Mouse (Mus musculus): Measurements from ENCODE around the gene Trim8. TPM values are rescaled to one million over a fixed set of nuclear protein-coding genes. Genes with fewer than 3 reads are reported as not detected.

Trim8 gene
- polyA plus RNA-seq, 1 experiment, result 42.3 TPM

DNA sequence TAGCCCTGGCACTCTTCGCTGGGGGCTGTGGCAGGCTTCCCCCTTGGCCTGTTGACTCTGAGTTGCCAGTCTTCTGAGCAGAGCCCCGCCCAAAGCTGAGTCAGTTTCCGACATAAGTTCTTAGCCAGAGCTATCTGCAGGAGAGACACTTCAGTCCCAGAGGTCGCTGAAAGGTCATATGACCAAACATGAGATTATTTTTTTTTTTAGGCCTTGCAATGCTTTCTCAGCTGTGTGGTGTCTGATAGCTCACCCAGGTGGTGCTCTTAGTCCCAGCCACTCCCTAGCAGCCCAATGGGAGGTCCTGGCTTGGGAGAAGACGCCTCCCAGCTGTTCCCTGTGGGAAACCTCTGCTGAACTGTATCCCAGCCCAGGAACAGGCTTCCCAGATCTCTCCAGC, 22.7 kb upstream of the Trim8 start:
- no peaks in the 10 kb centered on the region for H3K79me2 ChIP-seq (ENCODE audit: control insufficient read depth, insufficient read depth)
- no peak for TF ChIP-seq POLR2A (IDR thresholded peaks at IDR 0.05; ENCODE audit: insufficient read length, low read depth)
- TF ChIP-seq MYOD1 (IDR thresholded peaks at IDR 0.05; ENCODE audit: control insufficient read depth in 1 of 3, insufficient read length in 2 of 3, low read depth in 2 of 3), result peak; percentile 73 to 91 (median 86)
- peak; percentile 85 for TF ChIP-seq USF1 (IDR thresholded peaks at IDR 0.05; ENCODE audit: low read depth)
- TF ChIP-seq MAX (IDR thresholded peaks at IDR 0.05; ENCODE audit: low read depth), result no peak
- TF ChIP-seq TCF12 (IDR thresholded peaks at IDR 0.05; ENCODE audit: insufficient read depth, poor library complexity, severe bottlenecking), result peak; percentile 89
- TF ChIP-seq TCF3 (IDR thresholded peaks at IDR 0.05; ENCODE audit: insufficient read length, low read depth), result peak; percentile 54
- peak; percentile 77 to 96 (median 95) for TF ChIP-seq MYOG (IDR thresholded peaks at IDR 0.05; ENCODE audit: control insufficient read depth in 1 of 3, insufficient read depth in 1 of 3, insufficient read length in 2 of 3, low read depth in 2 of 3)
- peak overlapping the region; percentile 94 for H3K4me2 ChIP-seq (ENCODE audit: low read depth)
- no peaks in the 10 kb centered on the region for H3K27me3 ChIP-seq (ENCODE audit: control insufficient read depth, insufficient read depth, insufficient read length)
- peak overlapping the region; percentile 2 for H3ac ChIP-seq (ENCODE audit: control insufficient read depth, insufficient read length)
- peaks cover 9% of the 10 kb centered on the region for H3K36me3 ChIP-seq (ENCODE audit: control insufficient read depth, insufficient read depth)
- H3K4me3 ChIP-seq, result peak overlapping the region; percentile 23

DNA sequence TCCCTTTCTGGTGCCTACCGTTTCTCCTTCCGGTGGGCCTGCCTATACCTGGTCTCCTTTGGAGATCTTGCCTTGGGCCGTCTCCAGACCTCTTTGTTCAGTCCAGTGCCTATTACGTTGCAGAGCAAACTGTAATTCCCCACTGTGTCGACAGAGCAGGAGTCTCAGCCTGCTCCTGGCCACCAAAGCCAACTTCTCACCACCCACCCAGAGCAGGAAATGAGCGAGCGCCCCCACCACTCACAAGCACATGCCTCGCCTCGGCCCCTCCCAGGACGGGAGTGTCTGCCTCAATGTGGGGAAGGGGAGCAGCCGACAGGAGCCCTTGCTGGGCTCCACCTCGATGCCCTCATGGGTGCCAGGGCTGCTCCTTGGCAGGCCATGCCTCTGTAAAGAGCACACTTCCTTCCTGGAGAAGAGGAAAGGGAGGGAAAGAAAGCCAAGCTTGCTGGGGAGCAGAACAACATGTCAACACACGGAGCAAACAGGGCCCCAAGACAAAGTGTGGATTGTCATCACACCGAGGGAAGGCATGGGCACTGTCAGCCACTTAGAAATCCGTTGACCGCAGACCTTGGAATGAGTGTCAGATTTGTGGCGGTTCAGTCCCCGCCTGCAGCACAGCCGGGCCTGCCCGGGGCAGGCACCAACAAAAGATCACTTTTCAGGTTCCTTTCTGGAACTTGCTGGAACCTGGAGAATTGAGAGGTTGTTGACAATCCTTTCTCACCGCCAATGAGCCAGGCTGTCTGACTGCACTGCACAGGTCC, 22.0 kb upstream of the Trim8 start:
- peaks cover 9% of the 10 kb centered on the region for H3K36me3 ChIP-seq (ENCODE audit: control insufficient read depth, insufficient read depth)

DNA sequence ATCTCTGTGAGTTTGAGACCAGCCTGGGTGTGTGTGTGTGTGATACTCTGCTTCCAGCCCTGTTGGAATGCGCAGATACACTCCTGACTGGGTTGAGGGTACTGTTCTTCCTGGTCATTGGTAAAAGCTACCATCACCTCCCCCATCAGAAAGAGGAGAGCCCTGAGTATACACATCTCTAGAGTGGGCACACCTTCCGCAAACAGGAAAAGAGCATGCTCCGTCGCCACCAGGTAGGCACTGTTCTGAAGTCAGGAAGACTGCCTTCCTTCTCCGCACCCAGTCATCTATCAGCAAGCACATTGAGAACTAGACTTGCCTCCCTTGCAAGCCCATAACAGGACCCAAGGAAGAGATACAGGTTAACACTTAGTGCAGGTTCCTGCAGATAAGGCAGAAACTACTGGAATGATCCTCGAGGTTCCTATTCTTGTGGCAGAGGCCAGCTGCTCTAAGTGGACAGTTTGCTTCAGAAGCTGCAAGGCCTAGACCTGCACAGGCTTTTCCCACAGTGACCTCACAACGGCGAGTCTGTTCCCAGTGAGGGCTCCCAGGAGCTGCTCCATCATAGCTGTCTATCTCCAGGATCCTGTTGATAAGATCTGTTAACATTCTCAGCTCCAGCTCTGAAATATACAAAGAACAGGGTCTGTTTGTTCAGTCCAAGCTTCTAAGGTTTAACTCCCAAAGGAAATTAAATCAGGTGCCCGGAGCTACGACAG, 20.7 kb upstream of the Trim8 start:
- H3ac ChIP-seq (ENCODE audit: control insufficient read depth, insufficient read length), result no peak overlapping the region
- no peaks in the 10 kb centered on the region for H3K36me3 ChIP-seq (ENCODE audit: control insufficient read depth, insufficient read depth)
- H3K79me2 ChIP-seq (ENCODE audit: control insufficient read depth, insufficient read depth), result no peaks in the 10 kb centered on the region
- no peak overlapping the region for H3K4me2 ChIP-seq (ENCODE audit: low read depth)
- TF ChIP-seq USF1 (IDR thresholded peaks at IDR 0.05; ENCODE audit: low read depth) (no peak), TCF3 (IDR thresholded peaks at IDR 0.05; ENCODE audit: insufficient read length, low read depth) (no peak), CEBPB (IDR thresholded peaks at IDR 0.05; ENCODE audit: insufficient read depth, poor library complexity, severe bottlenecking) (no peak)
- no peak overlapping the region for H3K4me3 ChIP-seq
- no peaks in the 10 kb centered on the region for H3K27me3 ChIP-seq (ENCODE audit: control insufficient read depth, insufficient read depth, insufficient read length)

More for the DNA sequence above, 22.0 kb upstream of the Trim8 start:
- Histone ChIP-seq H3ac (ENCODE audit: control insufficient read depth, insufficient read length) (peak overlapping the region; percentile 2), H3K4me3 (peak overlapping the region; percentile 23), H3K4me2 (ENCODE audit: low read depth) (peak overlapping the region; percentile 73), H3K27me3 (ENCODE audit: control insufficient read depth, insufficient read depth, insufficient read length) (no peaks in the 10 kb centered on the region), H3K79me2 (ENCODE audit: control insufficient read depth, insufficient read depth) (no peaks in the 10 kb centered on the region)
- TF ChIP-seq USF1 (IDR thresholded peaks at IDR 0.05; ENCODE audit: low read depth) (no peak), MYOD1 (IDR thresholded peaks at IDR 0.05; ENCODE audit: control insufficient read depth in 1 of 3, insufficient read length in 2 of 3, low read depth in 2 of 3) (peak in 1 of 3 experiments; percentile 43), REST (IDR thresholded peaks at IDR 0.05; ENCODE audit: insufficient read depth, insufficient read length) (no peak), POLR2A (IDR thresholded peaks at IDR 0.05; ENCODE audit: insufficient read length, low read depth) (peak; percentile 35), MYOG (IDR thresholded peaks at IDR 0.05; ENCODE audit: control insufficient read depth in 1 of 3, insufficient read depth in 1 of 3, insufficient read length in 2 of 3, low read depth in 2 of 3) (peak in 1 of 3 experiments; percentile 59), CEBPB (IDR thresholded peaks at IDR 0.05; ENCODE audit: insufficient read depth, poor library complexity, severe bottlenecking) (no peak), E2F4 (IDR thresholded peaks at IDR 0.05; ENCODE audit: insufficient read depth) (no peak), TCF3 (IDR thresholded peaks at IDR 0.05; ENCODE audit: insufficient read length, low read depth) (no peak), POLR2AphosphoS2 (IDR thresholded peaks at IDR 0.05; ENCODE audit: insufficient read length, low read depth) (peak; percentile 40), MAX (IDR thresholded peaks at IDR 0.05; ENCODE audit: low read depth) (no peak), TCF12 (IDR thresholded peaks at IDR 0.05; ENCODE audit: insufficient read depth, poor library complexity, severe bottlenecking) (no peak), SRF (IDR thresholded peaks at IDR 0.05; ENCODE audit: control insufficient read depth, insufficient read length, low read depth) (no peak)

DNA sequence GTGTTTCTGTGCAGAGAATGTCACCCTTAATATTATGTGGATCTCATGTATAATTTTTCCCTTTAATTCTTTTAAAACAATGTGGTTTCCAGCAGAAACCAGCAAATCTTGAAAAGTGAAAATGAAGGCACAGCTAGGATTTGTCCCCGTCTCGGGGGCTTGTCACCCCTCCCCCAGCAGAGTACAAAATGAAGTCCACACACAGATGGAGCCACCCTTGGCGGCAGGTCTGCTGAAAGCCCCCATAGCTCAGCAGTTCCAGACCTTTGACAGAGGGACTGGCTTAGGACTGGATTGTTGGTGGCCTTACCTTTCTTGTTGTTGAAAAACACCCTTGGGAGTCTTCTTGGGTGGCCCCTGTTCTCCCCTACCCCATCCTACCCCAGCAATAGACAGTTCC, 20.1 kb upstream of the Trim8 start:
- Histone ChIP-seq H3K4me3 (no peak overlapping the region), H3ac (ENCODE audit: control insufficient read depth, insufficient read length) (no peak overlapping the region), H3K79me2 (ENCODE audit: control insufficient read depth, insufficient read depth) (no peaks in the 10 kb centered on the region), H3K27me3 (ENCODE audit: control insufficient read depth, insufficient read depth, insufficient read length) (no peaks in the 10 kb centered on the region), H3K36me3 (ENCODE audit: control insufficient read depth, insufficient read depth) (no peaks in the 10 kb centered on the region), H3K4me2 (ENCODE audit: low read depth) (peak overlapping the region; percentile 16)
- TF ChIP-seq CEBPB (IDR thresholded peaks at IDR 0.05; ENCODE audit: insufficient read depth, poor library complexity, severe bottlenecking) (no peak), USF1 (IDR thresholded peaks at IDR 0.05; ENCODE audit: low read depth) (no peak), MYOG (IDR thresholded peaks at IDR 0.05; ENCODE audit: control insufficient read depth in 1 of 3, insufficient read depth in 1 of 3, insufficient read length in 2 of 3, low read depth in 2 of 3) (no peak), TCF3 (IDR thresholded peaks at IDR 0.05; ENCODE audit: insufficient read length, low read depth) (no peak), REST (IDR thresholded peaks at IDR 0.05; ENCODE audit: insufficient read depth, insufficient read length) (no peak), TCF12 (IDR thresholded peaks at IDR 0.05; ENCODE audit: insufficient read depth, poor library complexity, severe bottlenecking) (no peak), MAX (IDR thresholded peaks at IDR 0.05; ENCODE audit: low read depth) (no peak), POLR2A (IDR thresholded peaks at IDR 0.05; ENCODE audit: insufficient read length, low read depth) (no peak), POLR2AphosphoS2 (IDR thresholded peaks at IDR 0.05; ENCODE audit: insufficient read length, low read depth) (no peak)
